Mouse (Mus musculus) urinary bladder, adult 2 months (tissue): ENCODE data around the gene Alpl. TPM values are rescaled to one million over a fixed set of nuclear protein-coding genes. Genes with fewer than 3 reads are reported as not detected.
A peak's percentile ranks its signal among the peaks of the same experiment; 100 is the strongest.

Source experiments
- DNase-seq: peaks from one replicate; pipeline ENCODE4 v3.0.0; 2022; ENCODE audit warnings: low spot score
- polyA plus RNA-seq: library from polyadenylated mRNA; depleted of rRNA; stranded (reverse); fragments of >200 nt; gene quantifications from 2 replicates; pipeline ENCODE4 v1.2.3, GENCODE M21; 2012; rRNA removed

The Alpl gene
- polyA plus RNA-seq: 96.6 and 104 TPM in 2 replicates

DNA sequence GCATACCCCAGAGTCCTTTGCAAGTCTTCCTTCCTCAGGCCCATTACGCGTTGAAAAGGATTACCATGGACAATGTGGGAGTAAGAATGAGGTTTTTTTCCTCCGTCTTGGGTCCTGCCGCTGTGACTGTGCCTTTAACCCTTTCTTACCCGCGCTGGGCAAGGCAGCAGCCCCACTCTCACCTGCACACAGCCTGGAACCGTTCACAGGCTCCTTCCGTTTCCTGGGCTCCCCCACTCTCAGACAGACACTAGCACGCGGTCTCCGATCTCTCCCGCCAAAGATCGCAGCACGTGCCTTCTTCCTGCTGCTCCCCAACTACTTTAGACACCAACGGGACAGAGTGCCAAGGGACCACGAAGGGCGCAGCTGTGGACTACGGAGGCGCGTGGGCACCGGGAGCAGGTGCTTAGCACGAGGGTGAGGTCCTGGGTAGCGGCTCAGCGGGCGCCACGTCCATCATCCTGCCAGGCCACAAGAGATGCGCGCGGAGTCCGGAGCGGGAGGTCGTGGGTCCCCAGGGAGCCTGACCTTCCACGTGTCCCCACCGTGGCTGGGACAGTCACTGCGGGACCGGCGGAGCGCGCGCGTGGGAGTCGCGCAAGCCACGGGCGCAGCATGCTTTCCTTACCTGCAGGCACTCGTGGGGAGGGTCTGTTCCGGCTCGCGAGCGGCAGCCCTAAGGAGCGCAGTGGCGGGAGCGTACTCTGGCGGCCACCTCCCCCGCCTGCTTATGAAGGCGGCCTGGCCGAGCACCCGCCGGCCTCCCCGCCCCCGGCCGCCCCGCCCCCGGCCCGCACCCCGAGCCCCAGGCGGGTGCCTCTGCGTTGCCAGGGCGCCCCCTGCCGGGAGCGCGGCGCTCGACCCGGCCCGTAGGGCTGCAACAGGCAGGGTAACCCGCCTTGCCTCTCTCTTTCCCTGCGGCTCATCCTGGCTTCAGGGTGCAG, at the start of gene Alpl:
Gene Alpl, minus strand, starts transcription at position 774 of the 947 bp plus-strand sequence.
- DNase-seq: peak; percentile 81

- DNase-seq: peak; percentile 61
These were observed 48.5 kb upstream of the Alpl start for GRCm38 (mm10) chr4:137844656-137845055.

GRCm38 (mm10) chr4:137839452-137839851, 43.3 kb upstream of the Alpl start:
- DNase-seq: no peak

DNA sequence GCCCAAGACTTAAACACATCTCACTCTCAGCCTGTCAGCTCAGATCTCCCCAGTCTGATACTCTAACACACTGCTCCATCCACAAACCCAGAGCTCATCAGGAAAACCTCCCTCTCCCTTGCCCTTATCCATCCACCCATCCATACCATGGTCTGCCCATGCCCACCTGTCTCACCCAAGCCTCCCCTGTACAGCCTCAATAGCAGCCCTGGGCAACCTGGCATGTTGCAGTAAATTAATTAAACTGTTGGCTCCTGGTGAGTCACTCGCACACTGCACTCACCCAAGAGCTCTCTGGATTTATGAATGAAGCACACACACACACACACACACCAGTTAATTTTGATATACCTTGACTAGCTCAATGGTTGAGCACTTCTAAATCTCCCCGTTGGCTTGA, 42.6 kb upstream of the Alpl start:
- no peak for DNase-seq

DNA sequence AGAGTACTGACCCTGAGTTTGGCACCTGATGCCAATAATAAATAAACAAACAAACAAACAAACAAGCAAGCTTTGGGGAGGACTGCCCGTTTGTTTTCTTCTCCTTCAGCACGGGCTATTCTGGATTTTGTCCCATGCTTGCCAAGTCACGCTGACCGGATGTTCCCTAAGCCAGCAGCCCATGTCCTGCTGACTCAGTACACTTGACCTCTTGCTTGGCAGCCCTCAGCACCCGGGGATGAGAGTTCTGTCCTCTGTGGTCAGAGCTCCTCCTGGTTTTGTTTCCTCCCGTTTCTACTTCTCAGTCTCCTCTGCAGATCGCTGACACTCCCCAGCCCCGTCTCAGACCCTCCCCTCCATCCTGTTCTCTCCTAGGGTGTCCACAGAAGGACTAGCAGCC, 41.6 kb upstream of the Alpl start:
- DNase-seq: no peak

- DNase-seq: no peak
These were observed 40.6 kb upstream of the Alpl start for GRCm38 (mm10) chr4:137836741-137837140.

DNA sequence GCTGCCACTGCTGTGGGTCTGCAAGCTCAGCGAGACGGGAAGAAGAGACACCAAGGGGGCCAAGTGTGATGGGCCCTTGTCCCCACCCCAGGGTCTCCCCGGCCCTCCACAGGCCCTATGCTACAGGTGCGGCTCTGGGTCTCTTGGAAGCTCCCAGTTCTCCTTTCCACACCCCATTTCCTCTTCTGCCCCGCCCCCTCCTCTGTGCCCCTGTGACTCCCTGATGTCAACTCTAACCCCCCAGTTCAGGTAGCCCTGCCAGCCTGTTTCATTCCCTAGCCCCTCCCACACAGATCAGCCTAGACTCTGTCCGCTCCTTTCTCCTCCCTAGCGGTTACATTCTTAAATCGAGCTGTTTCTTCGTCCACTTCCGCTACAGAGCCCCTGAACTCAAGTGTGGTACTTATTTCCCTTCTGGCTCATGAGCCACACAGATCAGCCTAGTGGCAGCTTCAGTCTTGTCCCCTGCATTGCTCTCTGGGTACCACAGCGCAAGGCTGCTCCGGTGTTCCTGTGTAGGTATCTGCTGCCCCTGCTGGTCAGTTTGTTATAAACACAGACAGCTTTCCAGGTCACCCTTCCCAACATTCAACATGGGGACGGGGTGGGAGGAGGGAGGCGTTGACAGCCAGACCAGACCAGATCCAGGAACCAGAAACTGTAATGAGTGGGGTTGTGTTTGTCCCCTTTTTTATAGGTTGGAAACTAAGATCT, 39.6 kb upstream of the Alpl start:
- DNase-seq: peak; percentile 39

- DNase-seq: no peak
These were observed 35.4 kb upstream of the Alpl start for GRCm38 (mm10) chr4:137831598-137831997.

- no peak for DNase-seq
These were observed 34.2 kb upstream of the Alpl start for GRCm38 (mm10) chr4:137830380-137830779.

DNA sequence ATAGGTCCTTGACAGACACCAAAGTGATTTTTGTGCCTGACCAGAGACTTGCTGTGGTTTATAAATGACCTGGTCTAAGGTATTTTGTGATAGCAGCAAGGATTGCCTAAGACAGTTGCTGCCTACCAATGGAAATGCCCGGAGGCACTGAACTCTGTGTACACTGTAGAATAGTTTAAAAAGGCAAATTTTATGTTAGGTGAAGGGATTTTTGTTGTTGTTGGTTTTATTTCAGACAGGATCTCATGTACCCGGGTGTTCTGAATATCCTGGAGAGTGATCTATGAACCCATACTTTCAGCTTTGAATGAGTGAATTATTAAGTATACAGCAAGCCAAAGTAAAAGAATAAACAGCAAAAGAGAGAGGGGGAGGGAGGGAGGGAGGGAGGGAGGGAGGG, 28.7 kb upstream of the Alpl start:
- no peak for DNase-seq

GRCm38 (mm10) chr4:137823542-137823941, 27.4 kb upstream of the Alpl start:
- DNase-seq: no peak

DNA sequence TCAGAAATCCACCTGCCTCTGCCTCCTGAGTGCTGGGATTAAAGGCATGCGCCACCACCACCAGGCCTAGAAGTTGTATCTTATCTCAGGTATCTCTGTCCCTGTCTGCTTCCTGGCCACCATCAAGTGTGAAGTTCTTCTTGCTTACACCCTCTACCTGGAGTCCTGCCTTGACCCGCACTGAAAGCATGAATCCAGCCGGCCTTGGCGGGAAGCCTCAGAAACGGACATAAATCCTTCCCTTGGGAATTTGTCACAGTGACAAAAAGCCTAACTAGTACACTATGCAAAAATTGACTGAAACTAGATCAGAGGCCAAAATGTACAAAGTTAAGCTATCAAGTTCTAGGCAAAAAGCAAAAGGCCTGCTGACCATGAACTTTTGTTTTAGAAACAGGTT, 26.4 kb upstream of the Alpl start:
- DNase-seq: no peak

GRCm38 (mm10) chr4:137820721-137821120, 24.5 kb upstream of the Alpl start:
- no peak for DNase-seq

GRCm38 (mm10) chr4:137819487-137819886, 23.3 kb upstream of the Alpl start:
- DNase-seq: no peak

DNA sequence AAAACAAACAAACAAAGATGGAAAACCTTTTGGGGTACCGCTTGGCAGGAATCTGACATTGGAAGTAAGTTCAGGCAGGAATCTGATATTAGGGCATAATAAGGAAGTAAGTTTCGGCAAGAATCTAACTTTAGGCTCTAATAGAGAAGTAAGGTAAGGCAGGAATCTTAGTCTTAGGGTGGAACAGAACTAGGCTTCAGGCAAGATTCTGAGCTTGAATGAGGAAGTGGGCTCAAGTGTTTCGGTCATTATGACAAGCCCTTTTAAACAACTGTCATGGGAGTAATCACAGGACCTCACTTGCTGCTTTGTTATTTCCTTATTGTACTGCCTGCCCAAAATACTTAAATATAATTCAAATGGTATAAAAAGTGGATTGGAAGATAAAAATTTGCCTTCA, 22.2 kb upstream of the Alpl start:
- DNase-seq: no peak

- no peak for DNase-seq
These were observed 20.0 kb upstream of the Alpl start for GRCm38 (mm10) chr4:137816216-137816615.

GRCm38 (mm10) chr4:137815473-137815872, 19.3 kb upstream of the Alpl start:
- DNase-seq: no peak

DNA sequence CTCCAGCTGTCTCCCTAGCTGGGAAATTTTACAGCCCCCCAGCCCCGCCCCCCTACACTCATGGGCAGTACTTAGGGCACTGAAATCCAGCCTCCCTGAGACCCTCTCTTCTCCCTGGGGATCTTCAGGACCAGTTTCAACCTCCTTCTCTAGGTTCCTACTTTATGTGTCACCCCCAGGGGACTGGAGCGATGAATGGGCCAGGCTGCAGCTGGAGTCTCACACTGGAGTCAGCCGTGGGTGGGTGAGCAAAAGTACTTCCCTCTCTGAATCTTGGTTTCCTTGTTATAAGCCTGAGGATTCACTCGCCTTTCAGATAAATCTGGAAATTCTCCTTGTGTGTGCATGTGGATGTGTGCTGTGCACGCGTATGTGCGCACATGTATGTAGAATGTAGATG, 18.0 kb upstream of the Alpl start:
- DNase-seq: no peak

GRCm38 (mm10) chr4:137812946-137813708, 16.9 kb upstream of the Alpl start:
- no peak for DNase-seq

DNA sequence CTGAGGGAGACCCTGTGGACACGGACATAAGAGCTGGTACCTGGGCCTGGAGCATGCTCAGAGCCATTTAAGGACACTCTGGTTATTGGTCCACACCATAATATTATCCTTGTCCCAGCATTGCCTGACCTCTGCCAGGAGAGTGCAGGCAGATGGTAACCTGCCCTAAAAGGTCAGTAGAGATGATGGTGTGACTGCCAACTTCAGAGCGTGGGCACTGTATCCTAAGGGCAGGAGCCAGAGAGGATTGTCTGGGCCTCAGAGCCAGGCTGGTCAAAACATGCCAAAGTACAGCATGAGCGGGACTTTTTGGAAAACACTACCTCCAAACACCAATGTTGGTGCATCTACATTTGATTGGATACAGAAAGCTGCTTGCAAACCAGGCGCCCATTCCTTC, 13.8 kb upstream of the Alpl start:
- DNase-seq: no peak

DNA sequence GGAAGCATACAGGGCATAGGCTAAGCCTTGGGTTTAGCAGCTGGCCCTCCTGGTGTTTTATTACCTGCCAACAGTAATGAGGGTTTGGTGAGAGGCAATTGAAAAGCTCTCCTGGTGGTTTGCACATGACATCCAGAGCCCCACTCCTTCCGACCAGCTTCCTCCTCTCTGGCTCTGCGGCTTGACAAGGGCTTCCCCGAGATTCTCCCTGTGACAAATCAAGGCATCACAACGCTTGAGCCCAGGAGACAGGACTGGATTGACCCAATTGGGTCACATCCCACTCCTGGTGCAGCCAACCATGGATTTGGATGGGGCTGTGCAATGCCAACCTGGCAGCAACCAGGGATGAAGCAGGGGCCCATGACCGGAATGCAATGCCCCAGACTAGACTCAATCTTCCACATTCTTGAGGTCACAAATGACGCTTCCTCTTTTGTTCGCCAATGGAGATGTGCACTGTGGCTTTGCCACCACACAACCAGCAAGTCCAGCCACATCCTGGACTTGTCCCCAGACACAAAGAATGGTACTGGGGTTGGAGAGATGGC, 11.2 kb upstream of the Alpl start:
- DNase-seq: no peak

DNA sequence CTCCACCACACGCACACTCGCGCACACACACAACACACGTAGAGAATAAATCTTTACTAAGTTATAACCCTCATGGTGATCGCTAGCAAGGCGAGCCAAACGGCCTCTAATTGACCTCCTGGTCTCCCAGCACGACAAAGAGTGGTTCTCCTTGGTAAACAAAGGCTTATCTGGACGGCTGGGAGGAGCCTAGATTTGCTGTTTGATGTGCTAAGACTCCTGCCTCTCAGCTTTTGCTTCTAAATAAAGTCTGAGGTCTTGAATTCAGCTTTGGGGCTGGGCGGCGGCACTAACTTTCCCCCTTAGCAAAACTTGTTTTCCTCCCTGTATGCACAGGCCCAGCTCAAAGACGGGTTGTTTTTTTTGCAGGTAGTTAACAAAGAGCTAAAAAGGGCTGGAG, 5.0 kb upstream of the Alpl start:
- no peak for DNase-seq
